Mouse (Mus musculus) right cerebral cortex, postnatal 10 days (tissue): ENCODE data around the gene Scarf2.
A peak's percentile ranks its signal among the peaks of the same experiment; 100 is the strongest.

ENCODE experiments used
- DNase-seq, 2 experiments: peaks; one replicate each; pipeline ENCODE4 v3.0.0; 2021; ENCODE audit warnings: low spot score in 2 of 2

Gene Scarf2

GRCm38 (mm10) chr16:17799584-17799983 lies 2.5 kb downstream of the Scarf2 start:
- DNase-seq, result no peak

- DNase-seq, result no peak
Observed at GRCm38 (mm10) chr16:17801777-17802455, 4.8 kb downstream of the Scarf2 start.

- no peak for DNase-seq
Observed at GRCm38 (mm10) chr16:17802456-17802838, 5.4 kb downstream of the Scarf2 start.

GRCm38 (mm10) chr16:17802839-17803674 lies 6.0 kb downstream of the Scarf2 start:
- peak; percentile 64 to 73 for DNase-seq

- no peak for DNase-seq
Observed at GRCm38 (mm10) chr16:17803675-17804448, 6.8 kb downstream of the Scarf2 start.

- DNase-seq, result no peak
Observed at GRCm38 (mm10) chr16:17804449-17804912, 7.4 kb downstream of the Scarf2 start.

GRCm38 (mm10) chr16:17804982-17805381 lies 7.9 kb downstream of the Scarf2 start:
- no peak for DNase-seq

- peak in 1 of 2 experiments; percentile 45 for DNase-seq
Observed at GRCm38 (mm10) chr16:17806581-17807191, 9.6 kb downstream of the Scarf2 start.

GRCm38 (mm10) chr16:17807192-17808009 lies 10.3 kb downstream of the Scarf2 start:
- peak; percentile 94 to 95 for DNase-seq

- no peak for DNase-seq
Observed at GRCm38 (mm10) chr16:17809125-17809524, 12.0 kb downstream of the Scarf2 start.

GRCm38 (mm10) chr16:17809711-17810110 lies 12.6 kb downstream of the Scarf2 start:
- peak; percentile 57 to 74 for DNase-seq

- DNase-seq, result no peak
Observed at GRCm38 (mm10) chr16:17812120-17812519, 15.0 kb downstream of the Scarf2 start.

GRCm38 (mm10) chr16:17813173-17813572 lies 16.1 kb downstream of the Scarf2 start:
- no peak for DNase-seq

GRCm38 (mm10) chr16:17815411-17816402 lies 18.6 kb downstream of the Scarf2 start:
- peak; percentile 73 to 75 for DNase-seq

- no peak for DNase-seq
Observed at GRCm38 (mm10) chr16:17816528-17816927, 19.4 kb downstream of the Scarf2 start.

GRCm38 (mm10) chr16:17826500-17826899 lies 29.4 kb downstream of the Scarf2 start:
- no peak for DNase-seq

- DNase-seq, result no peak
Observed at GRCm38 (mm10) chr16:17828229-17828628, 31.1 kb downstream of the Scarf2 start.

GRCm38 (mm10) chr16:17828867-17829266 lies 31.8 kb downstream of the Scarf2 start:
- DNase-seq, result no peak

GRCm38 (mm10) chr16:17830385-17831178 lies 33.5 kb downstream of the Scarf2 start:
- no peak for DNase-seq
